Mouse (Mus musculus): ENCODE data around the gene Rabl6.

Rabl6 gene

GRCm38 (mm10) chr2:25607761-25608622 is at the start of gene Rabl6:
Gene Rabl6, minus strand, starts transcription at chr2:25608521.
- peak; percentile 79 to 86 for DNase-seq (ENCODE audit: low spot score in 2 of 2)

- no peak for DNase-seq (ENCODE audit: low spot score in 2 of 2)
These were observed 49.3 kb upstream of the Rabl6 start, which contains the start of gene Lcn5 for GRCm38 (mm10) chr2:25657652-25658051. Gene Lcn5, plus strand, starts transcription at chr2:25657952.

- no peak for DNase-seq (ENCODE audit: low spot score in 2 of 2)
These were observed 48.9 kb upstream of the Rabl6 start for GRCm38 (mm10) chr2:25657246-25657645.

- DNase-seq (ENCODE audit: low spot score in 2 of 2) = no peak
These were observed 48.4 kb upstream of the Rabl6 start for GRCm38 (mm10) chr2:25656691-25657090.

GRCm38 (mm10) chr2:25654502-25654901 is 46.2 kb upstream of the Rabl6 start:
- no peak for DNase-seq (ENCODE audit: low spot score in 2 of 2)

- no peak for DNase-seq (ENCODE audit: low spot score in 2 of 2)
These were observed 44.6 kb upstream of the Rabl6 start, which contains the start of gene Lcn8 for GRCm38 (mm10) chr2:25652902-25653301. Gene Lcn8, plus strand, starts transcription at chr2:25653120.

GRCm38 (mm10) chr2:25639890-25640289 is 31.6 kb upstream of the Rabl6 start:
- peak in 1 of 2 experiments; percentile 26 for DNase-seq (ENCODE audit: low spot score in 2 of 2)

- DNase-seq (ENCODE audit: low spot score in 2 of 2) = no peak
These were observed 25.7 kb upstream of the Rabl6 start for GRCm38 (mm10) chr2:25634046-25634445.

- DNase-seq (ENCODE audit: low spot score in 2 of 2) = no peak
These were observed 25.3 kb upstream of the Rabl6 start for GRCm38 (mm10) chr2:25633616-25634015.

GRCm38 (mm10) chr2:25628738-25629137 is 20.4 kb upstream of the Rabl6 start:
- DNase-seq (ENCODE audit: low spot score in 2 of 2) = no peak

- DNase-seq (ENCODE audit: low spot score in 2 of 2) = no peak
These were observed 19.5 kb upstream of the Rabl6 start, which contains the start of gene Fcna for GRCm38 (mm10) chr2:25627811-25628210. Gene Fcna, minus strand, starts transcription at chr2:25628030.

GRCm38 (mm10) chr2:25625986-25626385 is 17.7 kb upstream of the Rabl6 start:
- no peak for DNase-seq (ENCODE audit: low spot score in 2 of 2)

GRCm38 (mm10) chr2:25621229-25622200 is 13.2 kb upstream of the Rabl6 start, which contains the start of gene Tmem141:
Gene Tmem141, minus strand, starts transcription at chr2:25622005.
- peak; percentile 79 to 80 for DNase-seq (ENCODE audit: low spot score in 2 of 2)

GRCm38 (mm10) chr2:25620852-25621228 is 12.5 kb upstream of the Rabl6 start:
- DNase-seq (ENCODE audit: low spot score in 2 of 2) = no peak

- no peak for DNase-seq (ENCODE audit: low spot score in 2 of 2)
These were observed 12.1 kb upstream of the Rabl6 start for GRCm38 (mm10) chr2:25620386-25620785.

GRCm38 (mm10) chr2:25617578-25617977 is 9.3 kb upstream of the Rabl6 start, which contains the start of gene Ccdc183:
Gene Ccdc183, minus strand, starts transcription at chr2:25617678.
- no peak for DNase-seq (ENCODE audit: low spot score in 2 of 2)

- DNase-seq (ENCODE audit: low spot score in 2 of 2) = no peak
These were observed 8.1 kb upstream of the Rabl6 start for GRCm38 (mm10) chr2:25616398-25616797.

GRCm38 (mm10) chr2:25608671-25609070 is 350 bp upstream of the Rabl6 start:
- no peak for DNase-seq (ENCODE audit: low spot score in 2 of 2)

GRCm38 (mm10) chr2:25602526-25602925 is 5.8 kb downstream of the Rabl6 start:
- no peak for DNase-seq (ENCODE audit: low spot score in 2 of 2)

- no peak for DNase-seq (ENCODE audit: low spot score in 2 of 2)
These were observed 8.3 kb downstream of the Rabl6 start for GRCm38 (mm10) chr2:25600037-25600436.

- no peak for DNase-seq (ENCODE audit: low spot score in 2 of 2)
These were observed 9.6 kb downstream of the Rabl6 start for GRCm38 (mm10) chr2:25598749-25599148.

Measured in frontal cortex, postnatal 10 days (tissue).